Mouse (Mus musculus) limb, embryonic 15.5 days (tissue): ENCODE measurements around the gene Map10. TPM values are rescaled to one million over a fixed set of nuclear protein-coding genes. Genes with fewer than 3 reads are reported as not detected.

Experiments
- ATAC-seq: fragments of 200-750 bp; cut with Nextera tagmentation; 2 replicates; pipeline ENCODE4 v1.8.0; 2017; ENCODE audit warnings: low read depth, moderate TSS enrichment; ENCODE audit not compliant: insufficient number of reproducible peaks, low FRiP score, low TSS enrichment
- H3K27ac ChIP-seq: fragments of 300-500 bp; sonication (generic); 2 replicates; pipeline ENCODE4 v1.5.1; 2015; ENCODE audit warnings: moderate library complexity, mild to moderate bottlenecking, inconsistent platforms
- H3K27me3 ChIP-seq: fragments of 300-500 bp; sonication (generic); 2 replicates; pipeline ENCODE4 v1.6.1; 2015; ENCODE audit warnings: inconsistent platforms
- H3K36me3 ChIP-seq: fragments of 300-500 bp; sonication (generic); 2 replicates; pipeline ENCODE4 v1.6.1; 2015; ENCODE audit warnings: inconsistent platforms
- H3K4me1 ChIP-seq: fragments of 300-500 bp; sonication (generic); 2 replicates; pipeline ENCODE4 v1.6.1; 2015; ENCODE audit warnings: inconsistent platforms
- H3K4me2 ChIP-seq: fragments of 300-500 bp; sonication (generic); 2 replicates; pipeline ENCODE4 v1.6.1; 2015; ENCODE audit warnings: mild to moderate bottlenecking, inconsistent platforms
- H3K4me3 ChIP-seq: fragments of 300-500 bp; sonication (generic); 2 replicates; pipeline ENCODE4 v1.5.1; 2015; ENCODE audit warnings: mild to moderate bottlenecking, inconsistent platforms
- H3K9ac ChIP-seq: fragments of 300-500 bp; sonication (generic); 2 replicates; pipeline ENCODE4 v1.6.1; 2015; ENCODE audit warnings: inconsistent platforms
- H3K9me3 ChIP-seq: fragments of 300-500 bp; sonication (generic); 2 replicates; pipeline ENCODE4 v1.6.1; 2016; ENCODE audit warnings: inconsistent platforms
- WGBS: fragments of 180-500 bp; shearing (Covaris S2); methylation state at CpG from one replicate; pipeline ENCODE4 v1.1.7; 2015; 5-methylcytosine and 5-hydroxymethylcytosine counted together
- polyA plus RNA-seq: library from polyadenylated mRNA; unstranded; fragments of >200 nt; fragmentation: Nextera tagmentation; extraction: Ambion mirVana; gene quantifications from 2 replicates; pipeline ENCODE4 v1.2.1, GENCODE M21; 2015

Map10 gene
- polyA plus RNA-seq, 1 experiment from 2014 or later = 5.4 TPM

DNA sequence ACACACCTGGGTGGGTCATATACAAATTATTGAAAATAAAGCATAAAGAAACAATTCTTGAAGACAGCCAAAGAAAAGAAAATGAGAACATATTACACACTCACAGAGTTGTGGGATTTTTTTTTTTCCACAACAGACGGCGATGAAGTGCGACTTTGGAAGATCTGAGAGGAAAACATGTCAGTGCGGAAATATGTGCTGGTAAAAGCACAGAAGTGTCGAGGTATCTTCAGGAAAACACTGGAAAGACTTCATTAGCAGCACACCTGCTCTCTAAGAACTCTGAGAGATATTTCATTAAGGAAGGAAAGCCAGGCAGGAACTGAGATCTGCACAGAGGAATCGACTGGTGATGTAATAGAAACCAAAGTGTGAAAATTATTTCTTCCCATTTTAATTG, 26.3 kb downstream of the Map10 start:
- no peak overlapping the region for H3K9ac ChIP-seq
- H3K27me3 ChIP-seq = no peaks in the 10 kb centered on the region
- ATAC-seq = no peak
- H3K4me3 ChIP-seq = no peak overlapping the region
- no peaks in the 10 kb centered on the region for H3K9me3 ChIP-seq
- WGBS = 70% methylated on average over 6 of the region's 6 CpGs
- H3K36me3 ChIP-seq = no peaks in the 10 kb centered on the region
- no peak overlapping the region for H3K4me2 ChIP-seq
- H3K27ac ChIP-seq = no peak overlapping the region
- peaks cover under 1% of the 10 kb centered on the region; the same call in 1 of the 2 replicates for H3K4me1 ChIP-seq

DNA sequence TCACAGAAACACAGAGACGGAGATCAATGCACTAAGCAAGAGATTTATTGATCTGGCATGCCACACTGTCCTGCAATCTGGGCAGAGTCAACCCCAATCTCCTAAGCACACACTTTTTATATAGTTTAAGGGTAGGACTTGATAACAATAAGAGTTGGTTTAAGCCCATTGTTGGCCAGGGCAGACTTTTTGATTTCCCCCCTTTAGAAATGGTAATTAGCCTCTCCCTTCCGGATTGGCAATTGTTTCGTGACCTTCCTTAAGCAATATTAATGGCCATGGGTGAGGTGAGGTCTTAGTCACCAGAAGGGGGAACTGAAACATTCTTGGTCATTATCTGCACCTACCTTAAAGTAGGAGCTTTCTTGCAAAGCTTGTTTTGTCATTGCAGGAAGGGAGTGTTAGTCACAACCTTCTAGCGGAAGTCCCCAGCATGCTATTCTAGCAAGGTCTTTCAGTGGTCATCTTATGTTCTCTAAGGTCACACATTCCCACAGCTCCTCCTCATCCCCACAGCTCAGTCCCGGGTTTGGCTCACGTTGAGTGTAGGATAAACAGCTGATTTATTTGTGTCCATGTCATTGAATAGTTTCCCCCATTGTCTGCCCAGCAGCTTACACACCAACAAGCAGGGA, 29.9 kb downstream of the Map10 start:
- no peak overlapping the region for H3K27ac ChIP-seq
- H3K4me3 ChIP-seq = no peak overlapping the region
- H3K27me3 ChIP-seq = no peaks in the 10 kb centered on the region
- no peak overlapping the region for H3K9ac ChIP-seq
- WGBS = 82% methylated on average over 6 of the region's 6 CpGs
- no peaks in the 10 kb centered on the region for H3K9me3 ChIP-seq
- no peak overlapping the region for H3K4me2 ChIP-seq
- H3K36me3 ChIP-seq = no peaks in the 10 kb centered on the region
- 0 out of 2 replicates have a peak, but pooled peaks cover 2% of the 10 kb centered on the region for H3K4me1 ChIP-seq
- no peak for ATAC-seq

DNA sequence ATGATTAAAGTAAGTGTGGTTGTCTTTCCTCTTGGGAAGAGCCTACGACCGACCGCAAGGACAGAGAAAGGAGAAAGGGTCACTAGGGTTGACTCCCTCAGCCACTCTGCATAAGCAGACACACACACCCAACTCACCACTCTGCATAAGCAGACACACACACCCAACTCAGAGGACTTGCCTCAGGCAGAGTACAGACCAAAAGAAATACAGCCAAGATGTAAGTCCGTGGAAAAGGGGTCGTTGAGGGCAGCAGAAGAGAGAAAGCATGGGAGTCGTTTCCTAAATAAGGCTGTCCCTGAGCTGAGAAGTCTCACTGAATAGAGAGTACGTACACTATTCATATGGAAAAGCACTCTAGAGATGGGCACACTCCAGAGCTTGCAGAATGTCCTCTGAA, 30.8 kb downstream of the Map10 start:
- no peak for ATAC-seq
- WGBS = 77% methylated on average over 7 of the region's 7 CpGs
- 0 out of 2 replicates have a peak, but pooled peaks cover 2% of the 10 kb centered on the region for H3K4me1 ChIP-seq

GRCm38 (mm10) chr8:125702868-125703473, 33.4 kb downstream of the Map10 start:
- 56% methylated on average over 15 of the region's 15 CpGs for WGBS
- H3K27ac ChIP-seq = no peak overlapping the region
- no peaks in the 10 kb centered on the region for H3K27me3 ChIP-seq
- H3K9ac ChIP-seq = no peak overlapping the region
- no peak overlapping the region for H3K4me3 ChIP-seq
- no peaks in the 10 kb centered on the region for H3K9me3 ChIP-seq
- no peak for ATAC-seq
- H3K36me3 ChIP-seq = no peaks in the 10 kb centered on the region
- H3K4me1 ChIP-seq = 0 out of 2 replicates have a peak, but pooled peaks cover 2% of the 10 kb centered on the region
- no peak overlapping the region for H3K4me2 ChIP-seq

More for the DNA sequence above, 30.8 kb downstream of the Map10 start:
- Histone ChIP-seq H3K9me3 (no peaks in the 10 kb centered on the region), H3K4me3 (no peak overlapping the region), H3K4me2 (no peak overlapping the region), H3K27me3 (no peaks in the 10 kb centered on the region), H3K36me3 (no peaks in the 10 kb centered on the region), H3K27ac (no peak overlapping the region), H3K9ac (no peak overlapping the region)

- no peak for ATAC-seq
- no peak overlapping the region for H3K27ac ChIP-seq
- no peak overlapping the region for H3K9ac ChIP-seq
- H3K36me3 ChIP-seq = no peaks in the 10 kb centered on the region
- 0 out of 2 replicates have a peak, but pooled peaks cover 2% of the 10 kb centered on the region for H3K4me1 ChIP-seq
- 88% methylated on average over 6 of the region's 6 CpGs for WGBS
- no peaks in the 10 kb centered on the region for H3K27me3 ChIP-seq
- H3K9me3 ChIP-seq = no peaks in the 10 kb centered on the region
- no peak overlapping the region for H3K4me2 ChIP-seq
- H3K4me3 ChIP-seq = no peak overlapping the region
Measured at GRCm38 (mm10) chr8:125704434-125704833, 34.8 kb downstream of the Map10 start.

GRCm38 (mm10) chr8:125705816-125706215, 36.2 kb downstream of the Map10 start:
- WGBS = 73% methylated on average over 7 of the region's 7 CpGs
- no peaks in the 10 kb centered on the region for H3K36me3 ChIP-seq
- H3K4me3 ChIP-seq = no peak overlapping the region
- ATAC-seq = no peak
- no peak overlapping the region for H3K4me2 ChIP-seq
- H3K9ac ChIP-seq = no peak overlapping the region
- H3K27ac ChIP-seq = no peak overlapping the region
- no peaks in the 10 kb centered on the region for H3K9me3 ChIP-seq
- H3K4me1 ChIP-seq = 0 out of 2 replicates have a peak, but pooled peaks cover 2% of the 10 kb centered on the region
- no peaks in the 10 kb centered on the region for H3K27me3 ChIP-seq

GRCm38 (mm10) chr8:125709171-125709570, 39.6 kb downstream of the Map10 start:
- 83% methylated on average over 5 of the region's 5 CpGs for WGBS
- Histone ChIP-seq H3K27ac (no peak overlapping the region), H3K4me1 (no peaks in the 10 kb centered on the region), H3K27me3 (no peaks in the 10 kb centered on the region), H3K4me2 (no peak overlapping the region), H3K36me3 (no peaks in the 10 kb centered on the region), H3K4me3 (no peak overlapping the region), H3K9me3 (no peaks in the 10 kb centered on the region), H3K9ac (no peak overlapping the region)
- no peak for ATAC-seq

DNA sequence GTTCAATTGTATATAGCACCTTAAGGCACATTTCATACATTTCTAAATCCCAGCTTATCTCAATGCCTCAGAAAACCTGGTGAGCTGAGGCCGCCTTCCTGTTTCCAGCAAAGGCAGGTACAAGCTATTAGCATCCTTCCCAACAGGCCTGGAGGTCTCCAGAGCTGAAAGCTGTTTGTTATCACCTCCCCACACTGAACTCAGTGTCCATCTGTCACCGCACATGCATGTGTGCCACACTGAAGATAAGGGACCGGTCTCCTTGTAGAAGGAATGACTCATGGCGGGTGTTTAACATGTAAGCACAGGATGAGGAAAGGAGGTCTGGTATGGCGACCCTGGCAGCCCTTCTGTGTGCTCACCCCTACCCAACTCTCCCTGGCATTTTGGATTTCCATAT, 41.9 kb downstream of the Map10 start:
- no peak for ATAC-seq
- H3K4me3 ChIP-seq = no peak overlapping the region
- no peaks in the 10 kb centered on the region for H3K9me3 ChIP-seq
- no peaks in the 10 kb centered on the region for H3K27me3 ChIP-seq
- H3K9ac ChIP-seq = no peak overlapping the region
- no peak overlapping the region for H3K4me2 ChIP-seq
- no peaks in the 10 kb centered on the region for H3K36me3 ChIP-seq
- WGBS = 87% methylated on average over 5 of the region's 5 CpGs
- peaks cover 4% of the 10 kb centered on the region; the same call in 1 of the 2 replicates for H3K4me1 ChIP-seq
- H3K27ac ChIP-seq = no peak overlapping the region

GRCm38 (mm10) chr8:125716211-125716610, 46.6 kb downstream of the Map10 start:
- Histone ChIP-seq H3K27ac (no peak overlapping the region), H3K4me2 (no peak overlapping the region), H3K9me3 (no peaks in the 10 kb centered on the region), H3K4me3 (no peak overlapping the region), H3K4me1 (peaks cover 8% of the 10 kb centered on the region; the same call in 1 of the 2 replicates), H3K27me3 (no peaks in the 10 kb centered on the region), H3K36me3 (no peaks in the 10 kb centered on the region), H3K9ac (no peak overlapping the region)
- WGBS = 30% methylated on average over 4 of the region's 4 CpGs
- no peak for ATAC-seq

DNA sequence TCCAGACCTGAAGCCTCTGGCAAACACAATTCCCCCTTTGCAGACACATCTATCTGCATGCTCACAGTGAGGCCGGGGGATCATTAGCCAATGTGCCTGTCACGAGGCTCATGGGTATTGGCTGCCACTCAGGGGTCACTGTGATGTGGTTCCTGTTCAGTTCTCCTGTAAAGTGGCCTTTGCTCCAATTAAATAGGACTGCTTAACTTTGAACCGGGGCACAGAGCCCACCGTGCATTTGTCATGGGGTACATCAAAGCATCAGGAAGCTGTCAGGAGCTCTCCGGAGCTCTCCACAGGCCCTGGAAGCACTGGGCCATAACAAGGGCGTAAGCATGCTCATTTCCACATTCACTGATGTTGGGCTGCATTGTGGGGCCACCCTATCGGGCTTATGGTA, 47.0 kb downstream of the Map10 start:
- WGBS = 31% methylated on average over 7 of the region's 7 CpGs
- H3K9me3 ChIP-seq = no peaks in the 10 kb centered on the region
- no peak overlapping the region for H3K4me2 ChIP-seq
- H3K27ac ChIP-seq = no peak overlapping the region
- H3K27me3 ChIP-seq = no peaks in the 10 kb centered on the region
- H3K9ac ChIP-seq = no peak overlapping the region
- no peak for ATAC-seq
- H3K4me3 ChIP-seq = no peak overlapping the region
- no peaks in the 10 kb centered on the region for H3K36me3 ChIP-seq
- peaks cover 8% of the 10 kb centered on the region; the same call in 1 of the 2 replicates for H3K4me1 ChIP-seq

- H3K4me3 ChIP-seq = no peak overlapping the region
- WGBS = 66% methylated on average over 4 of the region's 4 CpGs
- H3K27ac ChIP-seq = no peak overlapping the region
- H3K36me3 ChIP-seq = no peaks in the 10 kb centered on the region
- H3K9ac ChIP-seq = no peak overlapping the region
- no peak overlapping the region for H3K4me2 ChIP-seq
- no peak for ATAC-seq
- H3K9me3 ChIP-seq = no peaks in the 10 kb centered on the region
- H3K4me1 ChIP-seq = peaks cover 16% of the 10 kb centered on the region; the same call in 1 of the 2 replicates
- H3K27me3 ChIP-seq = no peaks in the 10 kb centered on the region
Measured at GRCm38 (mm10) chr8:125718914-125719313, 49.3 kb downstream of the Map10 start.

GRCm38 (mm10) chr8:125722675-125723074, 53.1 kb downstream of the Map10 start:
- Histone ChIP-seq H3K4me3 (no peak overlapping the region), H3K9ac (no peak overlapping the region), H3K27me3 (no peaks in the 10 kb centered on the region), H3K27ac (0 out of 2 replicates have a peak overlapping the region, but pooled peaks have one; percentile 2), H3K4me2 (no peak overlapping the region), H3K4me1 (peaks cover 8% of the 10 kb centered on the region; the same call in 1 of the 2 replicates), H3K9me3 (no peaks in the 10 kb centered on the region), H3K36me3 (no peaks in the 10 kb centered on the region)
- no peak for ATAC-seq
- 51% methylated on average over 7 of the region's 7 CpGs for WGBS
